Mouse (Mus musculus) bone marrow, adult 2 months (tissue): Measurements from ENCODE around the gene Rhno1.

Experiments
- CTCF ChIP-seq: fragments of 200-500 bp; IDR thresholded peaks from 2 replicates; pipeline ENCODE4 v1.5.1; 2011; ENCODE audit warnings: low read length, control low read depth; ENCODE audit not compliant: control insufficient read depth, insufficient read depth
- POLR2A ChIP-seq: fragments of 200-500 bp; IDR thresholded peaks from 2 replicates; pipeline ENCODE4 v1.6.1; 2011; ENCODE audit warnings: low read depth, mild to moderate bottlenecking, control low read depth, low read length, borderline replicate concordance; ENCODE audit not compliant: control insufficient read depth

DNA sequence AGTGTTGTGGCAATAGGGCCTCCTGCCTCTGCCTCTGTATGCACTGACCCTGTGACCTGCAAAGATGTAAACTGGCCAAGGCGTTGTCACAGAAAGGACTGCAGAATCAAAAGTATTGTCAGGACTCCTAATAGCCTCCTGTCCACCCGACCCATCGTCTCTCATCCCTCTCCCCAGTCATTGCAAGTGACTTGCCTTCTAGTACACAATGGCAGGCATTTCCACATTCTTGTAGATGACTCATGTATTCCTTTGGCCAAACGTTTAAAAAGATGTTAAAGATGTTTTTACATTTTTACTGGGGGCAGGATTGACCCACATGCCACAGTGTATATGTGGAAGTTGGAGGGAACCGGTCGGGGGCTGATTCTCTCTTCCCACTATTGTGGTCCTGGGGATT lies 2.0 kb upstream of the Rhno1 start:
- TF ChIP-seq CTCF: no peak
- no peak for TF ChIP-seq POLR2A
